Mouse (Mus musculus): ENCODE data around the gene Itgb3. TPM values are rescaled to one million over a fixed set of nuclear protein-coding genes. Genes with fewer than 3 reads are reported as not detected.

The Itgb3 gene
- polyA plus RNA-seq, 1 experiment: 25.0 TPM

DNA sequence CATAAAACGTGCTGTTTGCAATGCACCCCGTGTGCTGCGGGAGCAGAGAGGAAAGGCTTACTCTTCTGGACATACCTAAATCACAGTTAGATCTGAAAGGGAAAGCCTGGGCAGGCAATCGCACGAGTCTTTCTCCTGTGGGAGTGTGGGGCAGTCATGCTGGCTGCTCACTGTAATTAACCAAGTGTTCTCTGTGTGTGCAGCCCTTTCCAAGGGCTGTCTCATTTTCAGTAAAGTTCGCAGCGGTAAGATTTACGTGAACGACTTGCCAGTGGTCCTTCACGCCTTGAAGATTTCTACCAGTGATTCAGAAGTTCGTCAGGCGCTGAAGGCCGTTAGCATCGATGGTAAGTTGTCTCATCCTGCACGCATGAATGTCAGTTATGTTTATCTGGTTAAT lies 96.3 kb downstream of the Itgb3 start:
- TF ChIP-seq E2F4 (IDR thresholded peaks at IDR 0.05; ENCODE audit: insufficient read depth) (no peak), TCF3 (IDR thresholded peaks at IDR 0.05; ENCODE audit: insufficient read length, low read depth) (no peak), POLR2A (IDR thresholded peaks at IDR 0.05; ENCODE audit: insufficient read length, low read depth) (no peak), MYOD1 (IDR thresholded peaks at IDR 0.05; ENCODE audit: control insufficient read depth in 1 of 3, insufficient read length in 2 of 3, low read depth in 2 of 3) (no peak), USF1 (IDR thresholded peaks at IDR 0.05; ENCODE audit: low read depth) (no peak), POLR2AphosphoS2 (IDR thresholded peaks at IDR 0.05; ENCODE audit: insufficient read length, low read depth) (no peak), CEBPB (IDR thresholded peaks at IDR 0.05; ENCODE audit: insufficient read depth, poor library complexity, severe bottlenecking) (no peak), MAX (IDR thresholded peaks at IDR 0.05; ENCODE audit: low read depth) (no peak), REST (IDR thresholded peaks at IDR 0.05; ENCODE audit: insufficient read depth, insufficient read length) (no peak), SRF (IDR thresholded peaks at IDR 0.05; ENCODE audit: control insufficient read depth, insufficient read length, low read depth) (no peak)
- no peak overlapping the region for H3ac ChIP-seq (ENCODE audit: control insufficient read depth, insufficient read length)
- peak overlapping the region; percentile 6 for H3K4me2 ChIP-seq (ENCODE audit: low read depth)
- H3K4me3 ChIP-seq: no peak overlapping the region
- H3K79me2 ChIP-seq (ENCODE audit: control insufficient read depth, insufficient read depth): no peaks in the 10 kb centered on the region
- H3K27me3 ChIP-seq (ENCODE audit: control insufficient read depth, insufficient read depth, insufficient read length): no peaks in the 10 kb centered on the region
- H3K36me3 ChIP-seq (ENCODE audit: control insufficient read depth, insufficient read depth): no peaks in the 10 kb centered on the region

GRCm38 (mm10) chr11:104707084-104707483 lies 99.3 kb downstream of the Itgb3 start:
- Histone ChIP-seq H3K27me3 (ENCODE audit: control insufficient read depth, insufficient read depth, insufficient read length) (no peaks in the 10 kb centered on the region), H3K79me2 (ENCODE audit: control insufficient read depth, insufficient read depth) (no peaks in the 10 kb centered on the region), H3ac (ENCODE audit: control insufficient read depth, insufficient read length) (no peak overlapping the region), H3K36me3 (ENCODE audit: control insufficient read depth, insufficient read depth) (no peaks in the 10 kb centered on the region), H3K4me3 (no peak overlapping the region), H3K4me2 (ENCODE audit: low read depth) (no peak overlapping the region)
- TF ChIP-seq SRF (IDR thresholded peaks at IDR 0.05; ENCODE audit: control insufficient read depth, insufficient read length, low read depth) (no peak), POLR2A (IDR thresholded peaks at IDR 0.05; ENCODE audit: insufficient read length, low read depth) (no peak), TCF12 (IDR thresholded peaks at IDR 0.05; ENCODE audit: insufficient read depth, poor library complexity, severe bottlenecking) (no peak), MYOD1 (IDR thresholded peaks at IDR 0.05; ENCODE audit: control insufficient read depth in 1 of 3, insufficient read length in 2 of 3, low read depth in 2 of 3) (no peak), TCF3 (IDR thresholded peaks at IDR 0.05; ENCODE audit: insufficient read length, low read depth) (no peak), E2F4 (IDR thresholded peaks at IDR 0.05; ENCODE audit: insufficient read depth) (no peak), POLR2AphosphoS2 (IDR thresholded peaks at IDR 0.05; ENCODE audit: insufficient read length, low read depth) (no peak), MYOG (IDR thresholded peaks at IDR 0.05; ENCODE audit: control insufficient read depth in 1 of 3, insufficient read depth in 1 of 3, insufficient read length in 2 of 3, low read depth in 2 of 3) (no peak), REST (IDR thresholded peaks at IDR 0.05; ENCODE audit: insufficient read depth, insufficient read length) (no peak), USF1 (IDR thresholded peaks at IDR 0.05; ENCODE audit: low read depth) (no peak), CEBPB (IDR thresholded peaks at IDR 0.05; ENCODE audit: insufficient read depth, poor library complexity, severe bottlenecking) (no peak), MAX (IDR thresholded peaks at IDR 0.05; ENCODE audit: low read depth) (no peak)

Other genes with a start within 250 kb of the Itgb3 start
- 15.6 TPM for gene Kansl1, start 139.1 kb upstream of the Itgb3 start, polyA plus RNA-seq (2012; fragmentation: generic; extraction: Trizol)
- gene Cdc27, start 57.4 kb upstream of the Itgb3 start, polyA plus RNA-seq (2012; fragmentation: generic; extraction: Trizol): 9.2 TPM
- 5,062 TPM for gene Myl4, start 57.3 kb upstream of the Itgb3 start, polyA plus RNA-seq (2012; fragmentation: generic; extraction: Trizol)
- gene Gm11639, start 77.7 kb downstream of the Itgb3 start, polyA plus RNA-seq (2012; fragmentation: generic; extraction: Trizol): not detected